Mouse (Mus musculus) CD8-positive naive resting alpha-beta T cell, adult 57 days (primary cell): ENCODE data around the gene 4930480E11Rik. TPM values are rescaled to one million over a fixed set of nuclear protein-coding genes. Genes with fewer than 3 reads are reported as not detected.

ENCODE experiments used
- total RNA-seq: library from RNA; stranded (reverse); gene quantifications from one replicate; pipeline ENCODE4 v1.2.4, GENCODE M21; 2023

The 4930480E11Rik gene
- not detected for total RNA-seq

GRCm38 (mm10) chrX:78369343-78369742 lies at the start of gene 4930480E11Rik:
Gene 4930480E11Rik, plus strand, starts transcription at chrX:78369643.

Other genes starting within 250 kb of the 4930480E11Rik start
- gene Gm5938, start 244.2 kb upstream of the 4930480E11Rik start, total RNA-seq = not detected
- not detected for gene Obp1b, start 182.9 kb upstream of the 4930480E11Rik start, total RNA-seq
- gene Gm14743, start 123.7 kb upstream of the 4930480E11Rik start, total RNA-seq = not detected
- gene Prrg1, start 214.3 kb downstream of the 4930480E11Rik start, total RNA-seq = 6.5 TPM